Mouse (Mus musculus) CH12.LX (cell line): Measurements from ENCODE around the gene Tes3-ps. TPM values are rescaled to one million over a fixed set of nuclear protein-coding genes. Genes with fewer than 3 reads are reported as not detected.

Experiments
- DNase-seq: peaks from one replicate; pipeline ENCODE4 v3.0.0-alpha.2; 2013; ENCODE audit errors: extremely low read depth
- H3K27ac ChIP-seq: 2 replicates; pipeline ENCODE4 v1.5.1; 2012; ENCODE audit warnings: low read depth, mild to moderate bottlenecking, control low read depth, moderate library complexity; ENCODE audit not compliant: insufficient read depth
- H3K27me3 ChIP-seq: replicated peaks from 2 replicates; pipeline ENCODE3; 2012; ENCODE audit warnings: inconsistent platforms
- H3K36me3 ChIP-seq, 2 experiments: replicated peaks in 1 of 2; 2 replicates each; pipeline versions ENCODE3 to v1.6.1; 2012; ENCODE audit warnings: inconsistent platforms in 1 of 2, low read length in 1 of 2, mild to moderate bottlenecking in 1 of 2, mixed read lengths in 1 of 2, moderate library complexity in 1 of 2; ENCODE audit not compliant: control insufficient read depth in 1 of 2, insufficient read depth in 1 of 2
- H3K4me1 ChIP-seq, 2 experiments: 2 replicates each; pipeline ENCODE4 v1.6.1; 2012; ENCODE audit warnings: inconsistent platforms in 1 of 2, moderate library complexity in 1 of 2; ENCODE audit not compliant: insufficient read depth in 2 of 2, control insufficient read depth in 1 of 2
- H3K4me2 ChIP-seq: 2 replicates; pipeline ENCODE4 v1.6.1; 2012; ENCODE audit warnings: low read depth, mild to moderate bottlenecking, control low read depth; ENCODE audit not compliant: poor library complexity, insufficient read depth, severe bottlenecking
- H3K4me3 ChIP-seq, 3 experiments: fragments of 150-350 bp in 1 of 3; sonication (generic) in 1 of 3; replicated peaks in 1 of 3; 2 replicates each; pipeline versions ENCODE3 to v1.5.1; 2011 to 2012; ENCODE audit warnings: low read depth in 2 of 3, low read length in 2 of 3, mild to moderate bottlenecking in 2 of 3, moderate library complexity in 2 of 3, control low read depth in 1 of 3, improper control_type of control experiment in 1 of 3, inconsistent platforms in 1 of 3, mixed read lengths in 1 of 3; ENCODE audit not compliant: poor library complexity in 1 of 3
- H3K79me2 ChIP-seq: replicated peaks from 2 replicates; pipeline ENCODE4 v1.6.1; 2012; ENCODE audit warnings: mild to moderate bottlenecking, moderate library complexity; ENCODE audit not compliant: control insufficient read depth, poor library complexity, insufficient read depth, severe bottlenecking; ENCODE audit errors: extremely low read depth
- H3K9ac ChIP-seq: 2 replicates; pipeline ENCODE4 v1.6.1; 2012; ENCODE audit warnings: low read depth, mild to moderate bottlenecking, control low read depth, moderate library complexity; ENCODE audit not compliant: insufficient read depth
- H3K9me3 ChIP-seq: replicated peaks from 2 replicates; pipeline ENCODE3; 2012; ENCODE audit warnings: low read length, inconsistent platforms, mixed read lengths
- BHLHE40 ChIP-seq: IDR thresholded peaks from 2 replicates; pipeline ENCODE4 v1.6.1; 2011; ENCODE audit warnings: mild to moderate bottlenecking, low read depth, low read length, improper control_type of control experiment
- CHD1 ChIP-seq: IDR thresholded peaks from 2 replicates; pipeline ENCODE4 v1.6.1; 2012; ENCODE audit warnings: low read depth, low read length, improper control_type of control experiment, inconsistent platforms
- E2F4 ChIP-seq: IDR thresholded peaks from 2 replicates; pipeline ENCODE4 v1.6.1; 2011; ENCODE audit warnings: low read depth, low read length, improper control_type of control experiment; ENCODE audit not compliant: insufficient replicate concordance
- EP300 ChIP-seq: IDR thresholded peaks from 2 replicates; pipeline ENCODE4 v1.6.1; 2011; ENCODE audit warnings: low read length, improper control_type of control experiment
- ETS1 ChIP-seq: conservative IDR thresholded peaks from 2 replicates; pipeline ENCODE4 v1.6.1; 2012; ENCODE audit warnings: low read depth, mild to moderate bottlenecking, inconsistent platforms, low read length, improper control_type of control experiment, moderate library complexity
- IRF4 ChIP-seq: IDR thresholded peaks from 2 replicates; pipeline ENCODE4 v1.6.1; 2014; ENCODE audit warnings: low read depth, mild to moderate bottlenecking, inconsistent platforms, low read length, improper control_type of control experiment
- JUN ChIP-seq: IDR thresholded peaks from 2 replicates; pipeline ENCODE4 v1.6.1; 2011; ENCODE audit warnings: low read depth, mild to moderate bottlenecking, low read length, improper control_type of control experiment, moderate library complexity; ENCODE audit not compliant: insufficient read depth
- JUND ChIP-seq: conservative IDR thresholded peaks from 2 replicates; pipeline ENCODE4 v1.6.1; 2011; ENCODE audit warnings: low read depth, low read length, improper control_type of control experiment
- KAT2A ChIP-seq: IDR thresholded peaks from 2 replicates; pipeline ENCODE4 v1.6.1; 2012; ENCODE audit warnings: low read length, improper control_type of control experiment, inconsistent platforms; ENCODE audit not compliant: insufficient replicate concordance
- MAFK ChIP-seq: IDR thresholded peaks from 2 replicates; pipeline ENCODE4 v1.6.1; 2011; ENCODE audit warnings: low read length, improper control_type of control experiment; ENCODE audit not compliant: insufficient replicate concordance
- MAX ChIP-seq: IDR thresholded peaks from 2 replicates; pipeline ENCODE4 v1.6.1; 2011; ENCODE audit warnings: low read length, improper control_type of control experiment
- MAZ ChIP-seq: IDR thresholded peaks from 2 replicates; pipeline ENCODE4 v1.6.1; 2012; ENCODE audit warnings: low read depth, mild to moderate bottlenecking, inconsistent platforms, low read length, improper control_type of control experiment, moderate library complexity
- PAX5 ChIP-seq: IDR thresholded peaks from 2 replicates; pipeline ENCODE4 v1.6.1; 2012; ENCODE audit warnings: low read length, inconsistent platforms, mixed read lengths
- POLR2A ChIP-seq: IDR thresholded peaks from 2 replicates; pipeline ENCODE4 v1.6.1; 2011; ENCODE audit warnings: low read depth, mild to moderate bottlenecking, improper control_type of control experiment, low read length
- TBP ChIP-seq: conservative IDR thresholded peaks from 2 replicates; pipeline ENCODE4 v1.6.1; 2011; ENCODE audit warnings: low read depth, low read length, improper control_type of control experiment
- ZNF384 ChIP-seq: IDR thresholded peaks from 2 replicates; pipeline ENCODE4 v1.6.1; 2012; ENCODE audit warnings: low read depth, low read length, improper control_type of control experiment, inconsistent platforms
- dilution Hi-C: fragments of 300-500 bp; cut with MboI; formaldehyde crosslinking; loops from 2 replicates; pipeline ENCODE4 v1.14.3; 2020; ENCODE audit warnings: low sequenced_read_pairs; ENCODE audit not compliant: extremely low pct_unique_long_range_greater_than_20kb, extremely low pct_ligation_motif_present
- in situ Hi-C: fragments of 300-500 bp; cut with MboI; formaldehyde crosslinking; loops from 3 replicates; pipeline ENCODE4 v1.14.3; 2019; ENCODE audit warnings: low sequenced_read_pairs, low pct_ligation_motif_present, low pct_unique_long_range_greater_than_20kb, mixed read lengths
- polyA plus RNA-seq: library from polyadenylated mRNA; unstranded; fragments of >175 nt; gene quantifications from 2 replicates; pipeline ENCODE4 v1.2.1, GENCODE M21; 2012; ENCODE audit warnings: low read depth; ENCODE audit not compliant: insufficient read length
- total RNA-seq, 2 experiments: library from RNA; depleted of rRNA; stranded (reverse); fragments of 300-350 nt in 1 of 2; fragments of >200 nt in 1 of 2; gene quantifications; 2 replicates each; pipeline ENCODE4 v1.2.3; 2012 to 2014

Tes3-ps gene
- total and polyA plus RNA-seq, 3 experiments: 0.25 to 2.3 (median 1.6) TPM

- dilution Hi-C loops: no loop called here
- TF ChIP-seq PAX5 (no peak), E2F4 (no peak), MAX (no peak), MAFK (no peak), MAZ (no peak), POLR2A (no peak), CHD1 (no peak), TBP (no peak), KAT2A (no peak)
- H3K27ac ChIP-seq: no peak overlapping the region
These were observed 31.5 kb upstream of the Tes3-ps start for GRCm38 (mm10) chr13:49461458-49462132.

GRCm38 (mm10) chr13:49462921-49463320, 30.2 kb upstream of the Tes3-ps start:
- Histone ChIP-seq H3K27me3 (no peaks in the 10 kb centered on the region), H3K4me2 (no peak overlapping the region), H3K27ac (no peak overlapping the region), H3K4me1 (peaks cover 6 to 29% of the 10 kb centered on the region in 2 experiments), H3K4me3 (no peak overlapping the region), H3K36me3 (peaks cover 29 to 81% of the 10 kb centered on the region in 2 experiments), H3K9me3 (no peaks in the 10 kb centered on the region), H3K79me2 (no peaks in the 10 kb centered on the region), H3K9ac (no peak overlapping the region)
- dilution Hi-C loops: no loop called here
- TF ChIP-seq EP300: peak; percentile 37; the same call in 1 of the 2 replicates
- TF ChIP-seq JUND: peak; percentile 72; the same call in 1 of the 2 replicates
- peak; percentile 39; the same call in 1 of the 2 replicates for TF ChIP-seq IRF4
- TF ChIP-seq ZNF384: peak; percentile 57; the same call in 1 of the 2 replicates
- peak; percentile 63 for TF ChIP-seq BHLHE40
- TF ChIP-seq ETS1: no peak
- 0 out of 2 replicates have a peak, but pooled peaks have one; percentile 23 for TF ChIP-seq JUN
- TF ChIP-seq TBP: no peak
- peak; percentile 17 for DNase-seq
- in situ Hi-C loops: no loop called here

More at GRCm38 (mm10) chr13:49461458-49462132, 31.5 kb upstream of the Tes3-ps start:
- Histone ChIP-seq H3K4me1 (peaks cover 0 to 16% of the 10 kb centered on the region in 2 experiments; a peak in 2 of 4 replicates), H3K79me2 (no peaks in the 10 kb centered on the region), H3K4me2 (no peak overlapping the region), H3K4me3 (no peak overlapping the region), H3K9ac (no peak overlapping the region), H3K9me3 (no peaks in the 10 kb centered on the region), H3K36me3 (peaks cover 29 to 89% of the 10 kb centered on the region in 2 experiments), H3K27me3 (no peaks in the 10 kb centered on the region)
- DNase-seq: no peak
- in situ Hi-C loops: no loop called here
